Mouse (Mus musculus) hindbrain, embryonic 12.5 days (tissue): ENCODE results near the gene Pdik1l. TPM values are rescaled to one million over a fixed set of nuclear protein-coding genes. Genes with fewer than 3 reads are reported as not detected.

Experiments used
- ATAC-seq: fragments of 200-750 bp; cut with Nextera tagmentation; 2 replicates; pipeline ENCODE4 v1.8.0; 2017; ENCODE audit warnings: moderate TSS enrichment; ENCODE audit not compliant: low FRiP score
- H3K27ac ChIP-seq: fragments of 300-500 bp; sonication (generic); 2 replicates; pipeline ENCODE4 v1.5.1; 2016; ENCODE audit warnings: mild to moderate bottlenecking
- H3K27me3 ChIP-seq: fragments of 300-500 bp; sonication (generic); 2 replicates; pipeline ENCODE4 v1.6.1; 2016; ENCODE audit warnings: mild to moderate bottlenecking
- H3K36me3 ChIP-seq: fragments of 300-500 bp; sonication (generic); 2 replicates; pipeline ENCODE4 v1.6.1; 2016; ENCODE audit warnings: mild to moderate bottlenecking
- H3K4me1 ChIP-seq: fragments of 300-500 bp; sonication (generic); 2 replicates; pipeline ENCODE4 v1.6.1; 2016
- H3K4me2 ChIP-seq: fragments of 300-500 bp; sonication (generic); replicated peaks from 2 replicates; pipeline ENCODE4 v1.6.1; 2016; ENCODE audit warnings: mild to moderate bottlenecking
- H3K4me3 ChIP-seq: fragments of 300-500 bp; sonication (generic); 2 replicates; pipeline ENCODE4 v1.5.1; 2016; ENCODE audit warnings: mild to moderate bottlenecking
- H3K9ac ChIP-seq: fragments of 300-500 bp; sonication (generic); 2 replicates; pipeline ENCODE4 v1.6.1; 2016; ENCODE audit warnings: mild to moderate bottlenecking, moderate library complexity
- H3K9me3 ChIP-seq: fragments of 300-500 bp; sonication (generic); replicated peaks from 2 replicates; pipeline ENCODE4 v1.6.1; 2016; ENCODE audit warnings: mild to moderate bottlenecking
- WGBS: fragments of 180-500 bp; shearing (Covaris S2); methylation state at CpG from one replicate; pipeline ENCODE4 v1.1.7; 2016; 5-methylcytosine and 5-hydroxymethylcytosine counted together
- polyA plus RNA-seq: library from polyadenylated mRNA; unstranded; fragments of >200 nt; fragmentation: Nextera tagmentation; extraction: Ambion mirVana; gene quantifications from 2 replicates; pipeline ENCODE4 v1.2.1, GENCODE M21; 2016

Gene Pdik1l
- polyA plus RNA-seq, 1 experiment from 2014 or later = 30.8 TPM

DNA sequence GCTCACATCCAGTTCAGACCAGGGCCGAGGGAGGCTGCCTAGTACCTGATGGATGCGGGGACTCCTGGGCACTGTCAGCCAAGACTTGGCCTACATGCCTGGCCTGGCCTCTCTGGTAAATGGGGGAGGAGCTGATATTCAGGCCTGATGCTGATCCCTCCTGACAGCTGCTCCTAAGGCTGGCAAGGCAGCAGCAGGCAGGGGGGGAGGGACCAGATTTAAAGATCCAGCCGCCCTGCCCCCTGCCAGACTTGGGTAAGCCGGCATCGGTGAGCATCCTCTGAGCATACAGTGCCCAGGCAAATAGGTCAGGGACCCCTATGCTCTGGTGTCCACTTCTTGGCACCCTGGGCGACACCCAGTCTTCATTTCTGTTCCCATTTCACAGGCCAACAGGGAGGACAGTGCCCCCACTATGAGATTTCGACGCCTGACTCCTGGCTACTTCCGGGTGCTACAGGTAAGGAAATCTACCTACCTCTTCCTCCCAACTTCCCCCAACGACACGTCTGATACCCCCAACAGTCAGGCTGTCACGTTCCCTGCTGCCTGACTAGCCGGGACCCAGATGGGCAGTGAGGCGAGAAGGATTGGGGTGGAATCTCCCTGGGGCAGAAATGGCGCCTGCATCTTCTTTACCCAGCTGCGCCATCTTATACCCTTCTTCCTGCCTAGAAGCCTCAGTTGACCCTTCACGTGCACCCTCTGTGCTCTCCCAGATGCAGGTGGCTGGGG is 44.0 kb downstream of the Pdik1l start, which contains the start of gene E130218I03Rik:
E130218I03Rik (plus strand) TSS at position 147 of the 735 bp plus-strand sequence.
- ATAC-seq = no peak
- H3K9ac ChIP-seq = peak within 1 kb of the TSS; percentile 83; the same call in 1 of the 2 replicates

DNA sequence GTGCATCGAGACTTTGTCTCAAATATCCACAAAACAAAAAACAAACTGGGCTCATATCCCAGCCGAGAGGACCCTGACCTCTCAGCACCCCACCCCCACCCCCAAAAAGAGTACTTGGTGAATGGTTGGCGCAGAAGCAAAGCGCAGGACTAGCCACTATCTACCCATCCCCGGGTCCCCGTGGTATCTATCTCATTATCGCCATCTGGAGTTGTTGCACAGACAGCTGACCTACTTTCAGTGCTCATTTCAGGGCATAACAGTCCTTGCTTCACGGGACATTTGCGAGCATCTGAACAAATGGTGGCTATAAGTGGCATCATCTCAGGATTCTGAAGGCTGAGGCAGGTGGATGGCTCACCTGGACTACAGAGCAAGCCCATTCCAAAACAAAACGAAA is 49.0 kb downstream of the Pdik1l start:
- 17% methylated on average over 10 of the region's 10 CpGs for WGBS
- Histone ChIP-seq H3K9me3 (no peaks in the 10 kb centered on the region), H3K4me3 (no peak overlapping the region), H3K4me1 (peaks cover 6% of the 10 kb centered on the region; the same call in 1 of the 2 replicates), H3K36me3 (no peaks in the 10 kb centered on the region), H3K27ac (no peak overlapping the region), H3K27me3 (peaks cover 35% of the 10 kb centered on the region), H3K9ac (no peak overlapping the region), H3K4me2 (peak overlapping the region; percentile 25; the same call in 1 of the 2 replicates)
- no peak for ATAC-seq

More for the DNA sequence above, 44.0 kb downstream of the Pdik1l start, which contains the start of gene E130218I03Rik:
- Histone ChIP-seq H3K27me3 (peaks cover 31% of the 10 kb centered on the region), H3K4me2 (peak within 1 kb of the TSS; percentile 96), H3K36me3 (no peaks in the 10 kb centered on the region), H3K9me3 (no peaks in the 10 kb centered on the region), H3K4me3 (peak within 1 kb of the TSS; percentile 87), H3K27ac (no peak within 1 kb of the TSS), H3K4me1 (peaks cover 17% of the 10 kb centered on the region)
- 91% methylated on average over 17 of the region's 17 CpGs for WGBS

DNA sequence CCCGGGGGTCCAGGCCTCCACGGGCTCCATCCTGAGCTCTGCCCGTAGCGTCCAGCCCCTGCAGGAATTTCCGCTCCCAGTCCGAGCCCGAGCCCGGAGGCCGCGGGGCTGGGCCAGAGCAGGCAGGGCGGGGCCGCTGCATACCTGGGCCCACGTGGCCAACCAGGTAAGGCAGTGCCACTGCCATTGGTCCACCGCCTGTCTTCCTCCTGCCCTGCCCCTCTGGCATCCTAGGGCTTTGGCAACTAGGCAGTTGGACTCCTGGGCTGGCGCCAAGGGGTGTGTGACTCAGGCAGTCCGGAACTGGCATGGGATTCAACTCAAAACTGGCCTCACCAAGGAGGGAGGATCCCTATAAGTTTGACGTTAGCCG is 49.4 kb downstream of the Pdik1l start, which contains the start of gene Cnksr1:
Cnksr1 (minus strand) TSS at position 121 of the 373 bp plus-strand sequence.
- Histone ChIP-seq H3K27me3 (peaks cover 35% of the 10 kb centered on the region), H3K4me2 (peak within 1 kb of the TSS; percentile 25), H3K9ac (no peak within 1 kb of the TSS), H3K4me1 (peaks cover 6% of the 10 kb centered on the region; the same call in 1 of the 2 replicates), H3K27ac (no peak within 1 kb of the TSS), H3K9me3 (no peaks in the 10 kb centered on the region), H3K36me3 (no peaks in the 10 kb centered on the region), H3K4me3 (peak within 1 kb of the TSS; percentile 8; the same call in 1 of the 2 replicates)
- WGBS = 3% methylated on average over 18 of the region's 18 CpGs
- ATAC-seq = 0 out of 2 replicates have a peak, but pooled peaks have one; percentile 26

DNA sequence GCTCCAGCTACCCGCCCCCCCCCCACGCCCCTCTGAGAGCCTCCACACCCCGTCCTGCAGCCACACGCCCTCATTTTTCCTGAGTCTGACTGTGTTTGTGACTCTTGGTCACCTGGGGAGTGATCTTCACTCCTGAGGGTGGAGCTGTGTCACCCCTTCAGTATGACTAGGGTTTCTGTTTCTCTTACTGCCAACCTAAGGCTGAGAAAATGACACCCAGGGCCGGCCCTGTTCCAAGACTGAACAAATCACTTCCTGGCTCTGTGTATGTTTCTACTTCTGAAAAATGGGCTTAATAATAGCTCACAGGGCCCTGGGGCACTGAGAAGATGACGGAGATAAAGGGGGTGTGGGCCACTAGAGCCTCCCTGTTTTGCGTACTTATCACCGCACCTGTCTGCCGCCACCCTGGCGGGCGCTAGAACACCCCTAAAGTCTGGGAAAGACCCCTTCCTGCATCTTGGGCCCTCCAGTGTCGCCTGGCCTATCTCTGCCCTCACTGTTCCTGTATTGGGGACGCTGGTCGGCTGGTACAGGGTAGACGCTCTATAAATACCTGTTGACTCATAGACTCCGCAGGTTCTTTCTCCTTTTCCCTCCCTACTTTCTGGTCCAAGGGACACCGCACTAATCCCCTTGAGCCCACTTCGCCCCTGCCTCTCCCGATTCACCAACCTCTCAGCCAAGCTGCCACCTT is 50.0 kb downstream of the Pdik1l start:
- Histone ChIP-seq H3K9me3 (no peaks in the 10 kb centered on the region), H3K4me2 (peak overlapping the region; percentile 25), H3K4me1 (peaks cover 7% of the 10 kb centered on the region; the same call in 1 of the 2 replicates), H3K4me3 (peak overlapping the region; percentile 8; the same call in 1 of the 2 replicates), H3K9ac (no peak overlapping the region), H3K36me3 (no peaks in the 10 kb centered on the region), H3K27ac (no peak overlapping the region), H3K27me3 (peaks cover 35% of the 10 kb centered on the region)
- 27% methylated on average over 19 of the region's 19 CpGs for WGBS
- no peak for ATAC-seq

DNA sequence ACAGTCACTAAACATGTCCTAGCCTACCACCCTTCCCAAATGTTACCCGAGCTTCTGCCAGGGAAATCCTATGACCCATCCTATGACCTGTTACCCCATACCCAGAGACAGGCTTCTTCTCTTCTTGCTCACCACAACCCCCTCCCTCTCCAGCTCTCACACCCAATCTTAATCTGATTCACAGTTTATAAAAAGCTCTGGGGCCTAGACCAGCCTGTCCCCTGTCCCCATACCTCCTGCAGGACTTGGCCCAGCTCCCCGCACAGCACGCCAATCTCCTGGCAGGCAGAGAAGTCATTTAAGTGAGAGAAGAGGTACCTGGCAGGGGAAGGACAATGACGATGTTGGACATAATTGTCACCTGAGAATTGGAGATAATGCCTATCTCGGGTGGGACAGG is 52.8 kb downstream of the Pdik1l start:
- Histone ChIP-seq H3K27ac (no peak overlapping the region), H3K9me3 (no peaks in the 10 kb centered on the region), H3K9ac (no peak overlapping the region), H3K36me3 (no peaks in the 10 kb centered on the region), H3K4me1 (peaks cover 9% of the 10 kb centered on the region; the same call in 1 of the 2 replicates), H3K4me2 (no peak overlapping the region), H3K4me3 (no peak overlapping the region), H3K27me3 (peaks cover 35% of the 10 kb centered on the region)
- ATAC-seq = no peak
- 81% methylated on average over 5 of the region's 5 CpGs for WGBS

DNA sequence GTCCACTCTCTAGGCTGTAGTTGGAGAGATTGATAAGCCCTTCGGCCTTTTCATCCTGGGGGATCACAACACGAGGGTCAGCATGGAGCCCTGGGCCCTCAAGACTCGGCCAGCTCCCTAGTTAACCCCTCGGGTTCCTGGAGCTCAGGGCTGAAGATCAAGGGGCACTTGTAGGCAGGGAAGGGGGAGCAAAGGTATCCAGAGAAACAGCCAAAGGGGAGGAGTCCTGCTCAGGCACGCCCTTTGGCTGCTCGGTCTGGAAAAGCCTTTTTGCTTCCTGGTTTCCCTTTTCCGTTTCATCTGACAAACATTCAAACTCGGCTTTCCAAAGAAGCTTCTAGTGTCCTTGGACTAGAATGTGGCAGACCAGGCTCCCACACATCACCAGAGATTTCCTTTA is 57.3 kb downstream of the Pdik1l start:
- no peak for ATAC-seq
- no peak overlapping the region for H3K9ac ChIP-seq
- peaks cover 3% of the 10 kb centered on the region; the same call in 1 of the 2 replicates for H3K4me1 ChIP-seq
- H3K4me3 ChIP-seq = no peak overlapping the region
- no peak overlapping the region for H3K4me2 ChIP-seq
- no peaks in the 10 kb centered on the region for H3K9me3 ChIP-seq
- H3K27me3 ChIP-seq = peaks cover 3% of the 10 kb centered on the region; the same call in 1 of the 2 replicates
- 47% methylated on average over 8 of the region's 8 CpGs for WGBS
- H3K27ac ChIP-seq = no peak overlapping the region
- no peaks in the 10 kb centered on the region for H3K36me3 ChIP-seq

DNA sequence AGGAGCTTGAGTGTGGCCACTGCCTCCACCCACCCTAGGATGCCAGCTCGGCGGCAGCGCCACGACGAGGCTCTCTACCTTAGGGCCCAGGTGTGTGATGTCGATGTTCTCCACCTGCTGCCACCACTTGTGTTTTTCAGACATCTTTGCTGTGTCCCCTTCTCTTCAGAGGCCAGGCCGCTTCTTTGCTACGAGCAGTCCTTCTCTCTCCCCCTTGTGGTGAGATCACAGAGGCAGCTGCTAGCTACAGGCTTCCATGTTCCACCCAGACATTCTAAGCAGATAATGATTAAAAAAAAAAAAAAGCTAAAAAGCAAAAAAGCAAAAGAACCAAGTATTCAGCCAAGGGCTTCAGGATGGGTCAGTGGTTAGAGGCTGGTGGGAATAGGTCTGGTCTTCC is 60.5 kb downstream of the Pdik1l start, which contains the start of gene Catsper4:
Catsper4 (minus strand) TSS at position 190 of the 400 bp plus-strand sequence.
- Histone ChIP-seq H3K27ac (no peak within 1 kb of the TSS), H3K4me3 (no peak within 1 kb of the TSS), H3K9me3 (no peaks in the 10 kb centered on the region), H3K9ac (no peak within 1 kb of the TSS), H3K27me3 (0 out of 2 replicates have a peak, but pooled peaks cover 2% of the 10 kb centered on the region), H3K4me1 (no peaks in the 10 kb centered on the region), H3K4me2 (no peak within 1 kb of the TSS), H3K36me3 (no peaks in the 10 kb centered on the region)
- 66% methylated on average over 8 of the region's 8 CpGs for WGBS
- ATAC-seq = no peak

Other genes starting within 250 kb of the Pdik1l start
- gene Zfp683, start 234.1 kb downstream of the Pdik1l start, polyA plus RNA-seq = not detected in 2 replicates
- gene Crybg2, start 227.1 kb downstream of the Pdik1l start, polyA plus RNA-seq = 2.3 and 2.5 TPM in 2 replicates
- gene Cd52, start 192.8 kb downstream of the Pdik1l start, polyA plus RNA-seq = 4.8 and 5.0 TPM in 2 replicates
- gene Ubxn11, start 185.3 kb downstream of the Pdik1l start, polyA plus RNA-seq = 11.6 and 13.4 TPM in 2 replicates
- gene Sh3bgrl3, start 159.1 kb downstream of the Pdik1l start, polyA plus RNA-seq = 333 and 369 TPM in 2 replicates
- 28.1 and 30.4 TPM in 2 replicates for gene Cep85, start 100.8 kb downstream of the Pdik1l start, polyA plus RNA-seq
- gene Gm7534, start 84.9 kb downstream of the Pdik1l start, polyA plus RNA-seq = not detected in 2 replicates
- gene Catsper4, start 60.5 kb downstream of the Pdik1l start, polyA plus RNA-seq = not detected in 2 replicates
- 0.46 and 1.3 TPM in 2 replicates for gene Cnksr1, start 49.5 kb downstream of the Pdik1l start, polyA plus RNA-seq
- gene E130218I03Rik, start 44.2 kb downstream of the Pdik1l start, polyA plus RNA-seq = 0.31 and 0.66 TPM in 2 replicates
- 18.3 TPM in 2 replicates for gene Zfp593, start 42.3 kb downstream of the Pdik1l start, polyA plus RNA-seq
- 0.35 and 0.39 TPM in 2 replicates for gene Gm30191, start 41.0 kb downstream of the Pdik1l start, polyA plus RNA-seq
- gene Grrp1, start 33.8 kb downstream of the Pdik1l start, polyA plus RNA-seq = 8.5 and 8.9 TPM in 2 replicates
- gene Trim63, start 27.2 kb upstream of the Pdik1l start, polyA plus RNA-seq = 0.54 and 1.6 TPM in 2 replicates
- gene Slc30a2, start 55.3 kb upstream of the Pdik1l start, polyA plus RNA-seq = not detected in 2 replicates
- 1.2 and 1.7 TPM in 2 replicates for gene Extl1, start 96.0 kb upstream of the Pdik1l start, polyA plus RNA-seq
- gene Pafah2, start 108.4 kb upstream of the Pdik1l start, polyA plus RNA-seq = 9.2 and 10.7 TPM in 2 replicates
- 4,582 and 4,772 TPM in 2 replicates for gene Stmn1, start 180.4 kb upstream of the Pdik1l start, polyA plus RNA-seq
- gene Paqr7, start 208.8 kb upstream of the Pdik1l start, polyA plus RNA-seq = 9.7 and 9.8 TPM in 2 replicates
- gene Aunip, start 223.1 kb upstream of the Pdik1l start, polyA plus RNA-seq = 6.3 and 7.6 TPM in 2 replicates
- gene Mtfr1l, start 247.5 kb upstream of the Pdik1l start, polyA plus RNA-seq = 137 and 140 TPM in 2 replicates